Mouse (Mus musculus) forebrain, postnatal 0 days (tissue): ENCODE measurements around the gene Amigo1. TPM values are rescaled to one million over a fixed set of nuclear protein-coding genes. Genes with fewer than 3 reads are reported as not detected.
A peak's percentile ranks its signal among the peaks of the same experiment; 100 is the strongest.

Experiments used
- ATAC-seq: fragments of 200-750 bp; cut with Nextera tagmentation; 2 replicates; pipeline ENCODE4 v1.8.0; 2017; ENCODE audit warnings: mild to moderate bottlenecking, moderate library complexity
- DNase-seq: peaks from one replicate; pipeline ENCODE4 v3.0.0-alpha.2; 2015
- H3K27ac ChIP-seq: fragments of 300-500 bp; sonication (generic); 2 replicates; pipeline ENCODE4 v1.5.1; 2014; ENCODE audit warnings: low read depth, mild to moderate bottlenecking, antibody characterized with exemption, low read length, moderate library complexity, mixed read lengths
- H3K27me3 ChIP-seq: fragments of 300-500 bp; sonication (generic); 2 replicates; pipeline ENCODE4 v1.6.1; 2014; ENCODE audit warnings: mild to moderate bottlenecking, low read length, mixed read lengths; ENCODE audit not compliant: insufficient read depth
- H3K36me3 ChIP-seq: fragments of 300-500 bp; sonication (generic); 2 replicates; pipeline ENCODE4 v1.6.1; 2014; ENCODE audit warnings: mild to moderate bottlenecking, moderate library complexity; ENCODE audit not compliant: insufficient read depth
- H3K4me1 ChIP-seq: fragments of 300-500 bp; sonication (generic); 2 replicates; pipeline ENCODE4 v1.6.1; 2014; ENCODE audit warnings: antibody characterized with exemption; ENCODE audit not compliant: insufficient read depth
- H3K4me2 ChIP-seq: fragments of 300-500 bp; sonication (generic); 2 replicates; pipeline ENCODE4 v1.6.1; 2014; ENCODE audit warnings: low read depth, mild to moderate bottlenecking, moderate library complexity
- H3K4me3 ChIP-seq: fragments of 300-500 bp; sonication (generic); 2 replicates; pipeline ENCODE4 v1.5.1; 2014; ENCODE audit warnings: low read depth, low read length, mixed read lengths
- H3K9ac ChIP-seq: fragments of 300-500 bp; sonication (generic); 2 replicates; pipeline ENCODE4 v1.6.1; 2014; ENCODE audit warnings: mild to moderate bottlenecking
- H3K9me3 ChIP-seq: fragments of 300-500 bp; sonication (generic); 2 replicates; pipeline ENCODE4 v1.6.1; 2016; ENCODE audit warnings: low read length
- CTCF ChIP-seq: sonication (generic); IDR thresholded peaks from 2 replicates; pipeline ENCODE4 v1.5.1; 2016; ENCODE audit warnings: antibody characterized with exemption, control low read depth, low read depth
- WGBS: fragments of 180-500 bp; shearing (Covaris S2); extraction: QIAGEN DNeasy Blood & Tissue Kit; methylation state at CpG from one replicate; pipeline ENCODE4 v1.1.7; 2014; 5-methylcytosine and 5-hydroxymethylcytosine counted together
- polyA plus RNA-seq: library from polyadenylated mRNA; unstranded; fragments of >200 nt; fragmentation: Nextera tagmentation; extraction: Ambion mirVana; gene quantifications from 2 replicates; pipeline ENCODE4 v1.2.1, GENCODE M21; 2015
- total RNA-seq: library from RNA; depleted of rRNA; stranded (reverse); fragments of >200 nt; gene quantifications from 2 replicates; pipeline ENCODE4 v1.2.3, GENCODE M21; 2014; rRNA removed

The Amigo1 gene
- total RNA-seq, result 20.4 and 22.0 TPM in 2 replicates
- polyA plus RNA-seq, result 9.4 and 12.1 TPM in 2 replicates

- DNase-seq (peak; percentile 62), ATAC-seq (peak; percentile 73)
- H3K4me3 ChIP-seq, result peak within 1 kb of the TSS; percentile 76
- H3K27me3 ChIP-seq, result no peaks in the 10 kb centered on the region
- peaks cover 15% of the 10 kb centered on the region for H3K4me1 ChIP-seq
- WGBS, result 1% methylated on average over 65 of the region's 100 CpGs
- H3K9me3 ChIP-seq, result no peaks in the 10 kb centered on the region
- H3K36me3 ChIP-seq, result peaks cover 9% of the 10 kb centered on the region
- H3K27ac ChIP-seq, result peak within 1 kb of the TSS; percentile 54
- no peak for TF ChIP-seq CTCF
- H3K4me2 ChIP-seq, result peak within 1 kb of the TSS; percentile 85
- peak within 1 kb of the TSS; percentile 75 for H3K9ac ChIP-seq
Measured at GRCm38 (mm10) chr3:108186098-108187047, at the start of gene Amigo1. Gene Amigo1, plus strand, starts transcription at chr3:108186335.

- no peaks in the 10 kb centered on the region for H3K36me3 ChIP-seq
- ATAC-seq (no peak), DNase-seq (no peak)
- no peaks in the 10 kb centered on the region for H3K27me3 ChIP-seq
- TF ChIP-seq CTCF, result no peak
- H3K4me3 ChIP-seq, result no peak overlapping the region
- no peaks in the 10 kb centered on the region for H3K4me1 ChIP-seq
- H3K27ac ChIP-seq, result no peak overlapping the region
- H3K4me2 ChIP-seq, result no peak overlapping the region
- no peak overlapping the region for H3K9ac ChIP-seq
- WGBS, result 82% methylated on average over 1 of the region's 1 CpGs
- no peaks in the 10 kb centered on the region for H3K9me3 ChIP-seq
Measured at GRCm38 (mm10) chr3:108139113-108139512, 47.0 kb upstream of the Amigo1 start.

GRCm38 (mm10) chr3:108140786-108141185 is 45.3 kb upstream of the Amigo1 start:
- Histone ChIP-seq H3K4me3 (no peak overlapping the region), H3K4me2 (no peak overlapping the region), H3K9ac (no peak overlapping the region), H3K27me3 (no peaks in the 10 kb centered on the region), H3K4me1 (no peaks in the 10 kb centered on the region; the same call in 1 of the 2 replicates), H3K9me3 (no peaks in the 10 kb centered on the region), H3K36me3 (no peaks in the 10 kb centered on the region), H3K27ac (no peak overlapping the region)
- WGBS, result 89% methylated on average over 4 of the region's 4 CpGs
- no peak for TF ChIP-seq CTCF
- DNase-seq (no peak), ATAC-seq (no peak)

GRCm38 (mm10) chr3:108145534-108146445 is 40.3 kb upstream of the Amigo1 start, which contains the start of gene Gnai3:
Gene Gnai3, minus strand, starts transcription at chr3:108146146.
- H3K4me1 ChIP-seq, result no peaks in the 10 kb centered on the region; the same call in 1 of the 2 replicates
- peak within 1 kb of the TSS; percentile 92 for H3K9ac ChIP-seq
- H3K27ac ChIP-seq, result peak within 1 kb of the TSS; percentile 96
- peak within 1 kb of the TSS; percentile 76 for H3K4me2 ChIP-seq
- under 1% methylated on average over 63 of the region's 63 CpGs for WGBS
- peak; percentile 94 for DNase-seq
- peak within 1 kb of the TSS; percentile 97 for H3K4me3 ChIP-seq
- peak; percentile 59 for TF ChIP-seq CTCF
- no peaks in the 10 kb centered on the region for H3K27me3 ChIP-seq
- peak; percentile 96 for ATAC-seq
- H3K36me3 ChIP-seq, result no peaks in the 10 kb centered on the region
- H3K9me3 ChIP-seq, result no peaks in the 10 kb centered on the region

- Histone ChIP-seq H3K9me3 (no peaks in the 10 kb centered on the region), H3K4me2 (peak overlapping the region; percentile 76), H3K27ac (peak overlapping the region; percentile 96; the same call in 1 of the 2 replicates), H3K27me3 (no peaks in the 10 kb centered on the region), H3K4me3 (peak overlapping the region; percentile 97), H3K9ac (peak overlapping the region; percentile 92), H3K36me3 (no peaks in the 10 kb centered on the region), H3K4me1 (no peaks in the 10 kb centered on the region; the same call in 1 of the 2 replicates)
- no peak for TF ChIP-seq CTCF
- WGBS, result 54% methylated on average over 5 of the region's 5 CpGs
- ATAC-seq (no peak), DNase-seq (no peak)
Measured at GRCm38 (mm10) chr3:108146671-108147070, 39.5 kb upstream of the Amigo1 start.

GRCm38 (mm10) chr3:108147386-108148235 is 38.5 kb upstream of the Amigo1 start:
- no peaks in the 10 kb centered on the region for H3K9me3 ChIP-seq
- 60% methylated on average over 11 of the region's 11 CpGs for whole genome bisulfite sequencing
- peak; percentile 96 for TF ChIP-seq CTCF
- H3K4me1 ChIP-seq, result no peaks in the 10 kb centered on the region; the same call in 1 of the 2 replicates
- no peak overlapping the region for H3K4me2 ChIP-seq
- ATAC-seq, result peak; percentile 77
- no peak overlapping the region for H3K9ac ChIP-seq
- no peaks in the 10 kb centered on the region for H3K27me3 ChIP-seq
- DNase-seq, result peak; percentile 94
- no peak overlapping the region for H3K27ac ChIP-seq
- H3K36me3 ChIP-seq, result no peaks in the 10 kb centered on the region
- no peak overlapping the region for H3K4me3 ChIP-seq
